Mouse (Mus musculus) c-Kit-negative CD71-positive TER-119-positive erythroid progenitor cells, embryonic 14.5 days (primary cell): ENCODE data around the gene 9030612E09Rik.

Source experiments
- DNase-seq: peaks from one replicate; pipeline ENCODE4 v3.0.0-alpha.2; 2013; ENCODE audit warnings: low read depth, low spot score

The 9030612E09Rik gene

DNA sequence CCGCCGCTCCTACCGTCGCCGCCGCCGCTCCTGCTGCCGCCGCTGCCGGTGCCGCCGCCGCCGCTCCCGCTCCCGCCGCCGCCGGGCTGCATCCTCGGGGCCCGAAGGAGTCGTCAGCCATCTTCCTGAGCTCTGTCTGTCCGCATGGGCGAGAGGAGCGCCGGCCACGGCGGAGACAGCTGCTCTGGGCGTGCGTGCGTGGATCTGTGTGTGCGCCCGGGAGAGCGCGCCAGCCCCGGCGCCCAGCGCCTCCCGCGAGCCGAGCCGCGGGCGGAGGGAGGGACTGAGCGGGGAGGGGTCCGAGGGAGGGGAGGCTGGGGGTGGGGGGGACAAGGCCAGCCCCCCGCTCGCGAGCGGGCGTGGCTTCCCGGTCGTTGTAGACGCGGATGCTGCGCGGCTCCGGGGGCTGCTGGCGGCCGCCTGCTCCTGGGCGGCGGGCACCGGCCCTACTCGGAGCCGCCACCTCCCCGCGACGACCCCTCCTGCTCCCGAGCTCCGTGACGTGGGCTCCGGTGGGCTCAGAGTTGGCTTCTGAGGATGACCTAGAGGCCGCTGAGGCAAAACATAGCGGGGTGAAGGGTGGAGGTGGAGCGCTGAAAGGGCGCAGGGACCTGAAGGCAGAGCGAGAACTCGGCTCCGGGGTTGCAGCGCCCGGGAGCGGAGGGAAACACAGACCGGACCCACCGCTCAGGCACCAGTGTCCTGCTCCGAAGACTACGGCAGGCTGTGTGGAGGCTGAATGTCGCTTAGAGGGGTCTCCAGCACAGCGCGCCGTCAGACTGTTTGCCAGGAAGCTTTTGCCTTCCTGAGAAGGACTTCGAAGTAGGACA is at the start of gene 9030612E09Rik, which contains the start of gene Sobp:
9030612E09Rik (plus strand) TSS at position 379 of the 830 bp plus-strand sequence.
Sobp (minus strand) TSS at position 205 of the 830 bp plus-strand sequence.
- DNase-seq = no peak

DNA sequence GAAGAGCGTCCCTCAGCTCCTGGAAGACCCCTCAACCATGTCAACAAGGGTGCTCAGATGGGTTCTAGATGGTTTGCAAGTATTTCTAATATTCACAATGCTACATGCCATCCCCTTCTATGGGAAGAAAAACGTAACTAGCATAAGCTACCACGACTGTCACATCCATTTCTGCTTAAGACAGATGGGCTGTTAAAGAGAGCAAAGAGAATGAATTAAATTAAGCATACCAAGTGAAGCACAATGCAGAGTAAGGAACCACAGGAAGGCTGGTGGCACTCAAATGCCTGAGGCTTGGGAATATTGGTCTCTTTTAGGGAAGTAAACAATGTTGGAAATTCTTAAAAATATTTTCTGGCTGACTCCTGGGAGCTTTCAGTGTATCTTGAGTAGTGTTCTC is 45.8 kb upstream of the 9030612E09Rik start:
- no peak for DNase-seq

DNA sequence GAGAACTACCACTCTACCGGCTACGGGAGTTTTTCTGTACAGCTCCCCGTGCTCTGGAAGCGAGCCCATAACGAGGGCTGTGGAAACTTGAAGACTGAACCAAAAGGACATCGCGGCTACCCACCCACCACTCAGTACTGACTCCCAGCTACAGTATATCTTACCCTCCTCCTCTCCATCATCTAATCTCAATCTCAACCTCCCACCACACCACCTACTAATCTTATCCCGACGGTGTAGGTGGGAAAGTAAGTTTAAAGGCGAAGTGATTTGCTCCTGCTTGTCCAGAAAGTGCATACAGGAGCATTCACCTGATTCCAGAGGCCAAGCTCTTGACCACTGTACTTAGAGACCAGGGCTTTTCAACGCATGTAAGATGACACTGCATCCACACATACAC is 40.5 kb upstream of the 9030612E09Rik start:
- no peak for DNase-seq

DNA sequence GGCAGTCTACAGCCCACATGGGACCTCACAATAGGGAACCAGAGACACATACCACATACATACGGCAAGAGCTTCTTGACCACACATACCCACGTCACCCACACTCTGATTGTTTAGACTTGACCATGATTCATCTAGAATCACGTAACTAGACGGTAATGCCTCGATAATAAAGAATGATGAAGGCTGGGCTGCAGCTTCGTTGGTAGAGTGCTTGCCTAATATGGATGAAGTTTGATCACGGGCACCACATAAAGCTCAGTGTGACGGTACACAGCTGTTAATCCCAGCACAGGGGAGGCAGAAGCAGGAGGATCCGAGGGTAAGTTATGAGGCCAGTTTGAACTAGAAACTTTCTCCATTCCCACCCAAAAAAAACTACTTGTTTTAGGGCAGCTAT is 31.3 kb upstream of the 9030612E09Rik start:
- no peak for DNase-seq

DNA sequence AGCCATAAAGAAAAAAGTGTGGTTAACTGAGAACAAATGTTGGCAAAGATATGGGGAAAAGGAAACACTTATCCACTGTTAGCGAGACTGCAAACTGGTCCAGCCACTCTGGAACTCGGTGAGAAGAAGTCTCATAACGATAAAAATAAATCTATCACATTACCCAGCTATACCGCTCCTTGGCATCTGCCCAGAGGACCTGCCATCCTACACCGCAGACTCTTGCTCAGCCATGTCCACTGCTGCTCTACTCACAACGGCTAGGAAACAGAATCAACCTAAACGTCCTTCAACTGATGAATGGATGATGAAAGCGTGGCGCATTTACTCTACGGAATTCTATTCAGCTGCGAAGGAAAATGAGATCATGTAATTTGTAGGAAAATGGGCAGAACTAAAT is 26.0 kb upstream of the 9030612E09Rik start:
- no peak for DNase-seq

DNA sequence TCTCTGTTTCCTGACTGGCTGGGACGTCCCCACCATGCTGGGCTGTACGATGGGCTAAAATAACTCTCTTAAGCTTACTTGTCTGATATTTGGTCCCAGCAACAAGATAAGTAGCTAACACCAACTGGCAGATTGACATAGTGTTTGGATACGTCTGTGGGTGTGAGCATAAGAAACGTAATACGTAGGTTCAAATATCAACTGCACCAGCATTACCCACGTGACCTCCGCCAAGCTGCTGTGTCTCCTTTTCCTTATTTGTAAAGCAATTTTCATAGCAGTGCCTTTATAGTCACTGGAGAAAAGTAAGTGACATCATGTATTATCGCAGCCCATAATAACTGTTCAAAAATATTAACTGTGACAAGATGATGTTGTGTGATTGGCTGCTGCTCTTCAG is 21.9 kb upstream of the 9030612E09Rik start:
- no peak for DNase-seq

DNA sequence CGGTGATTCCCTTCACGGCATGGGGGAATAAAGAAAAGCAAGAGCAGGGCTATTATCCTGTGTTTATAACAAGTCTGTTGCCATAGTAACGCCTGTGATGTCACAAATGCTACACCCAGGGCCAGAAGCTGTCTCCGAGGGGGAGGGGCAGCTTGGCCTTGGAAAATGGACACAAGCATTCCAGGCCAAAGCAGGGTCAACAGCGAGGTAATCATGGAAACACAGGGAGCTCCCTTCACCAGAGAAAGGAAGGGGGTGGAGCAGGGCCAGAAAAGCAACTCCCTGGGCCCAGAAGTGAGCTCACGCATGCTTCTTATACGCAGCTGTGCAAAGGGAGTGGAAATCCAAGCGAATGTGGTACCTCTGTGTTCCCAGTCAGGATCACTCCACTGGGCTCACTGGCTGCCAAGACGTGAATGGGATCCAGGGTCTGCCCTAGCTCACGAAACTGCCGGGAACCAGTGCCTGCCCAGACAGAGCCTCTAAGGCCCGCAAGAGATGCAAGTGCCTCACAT is 19.4 kb upstream of the 9030612E09Rik start:
- no peak for DNase-seq

DNA sequence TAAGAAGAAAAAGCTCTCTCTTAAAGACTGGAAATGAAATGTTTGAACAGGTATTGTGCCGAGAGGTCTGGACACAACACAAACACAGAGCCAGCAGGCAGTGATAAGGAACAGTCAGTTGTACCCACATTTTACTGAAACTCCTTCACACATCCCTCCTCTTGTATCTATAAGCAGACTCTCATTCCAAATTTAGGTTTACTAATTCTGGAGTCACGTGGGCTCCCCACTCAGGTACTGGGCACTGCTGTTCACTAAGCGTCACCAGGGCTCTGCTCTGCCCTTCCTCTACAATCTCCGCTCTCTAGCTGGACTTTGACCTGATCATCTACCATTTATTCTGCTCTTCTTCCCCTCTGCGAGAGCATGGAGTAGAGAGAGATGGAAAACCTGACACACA is 15.6 kb upstream of the 9030612E09Rik start:
- no peak for DNase-seq

DNA sequence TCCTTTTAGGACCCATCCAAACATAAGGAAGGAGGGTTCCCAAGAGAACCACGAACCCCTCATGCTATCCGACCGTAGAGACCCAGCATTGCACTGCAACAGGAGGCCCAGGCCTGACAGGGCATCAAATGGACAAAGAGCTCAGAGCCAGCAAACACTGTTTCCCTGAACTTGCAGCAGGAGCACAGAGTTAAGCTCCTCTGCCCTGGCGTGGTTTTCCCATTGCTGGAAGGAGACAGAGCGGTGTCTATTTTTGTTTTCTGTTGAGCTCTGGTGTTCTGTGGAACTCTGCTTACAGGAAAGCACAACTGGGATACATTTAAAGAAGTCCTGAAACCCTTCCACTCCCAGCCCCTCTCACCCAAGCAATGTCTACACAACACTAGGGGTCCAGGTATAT is 15.2 kb upstream of the 9030612E09Rik start:
- no peak for DNase-seq

DNA sequence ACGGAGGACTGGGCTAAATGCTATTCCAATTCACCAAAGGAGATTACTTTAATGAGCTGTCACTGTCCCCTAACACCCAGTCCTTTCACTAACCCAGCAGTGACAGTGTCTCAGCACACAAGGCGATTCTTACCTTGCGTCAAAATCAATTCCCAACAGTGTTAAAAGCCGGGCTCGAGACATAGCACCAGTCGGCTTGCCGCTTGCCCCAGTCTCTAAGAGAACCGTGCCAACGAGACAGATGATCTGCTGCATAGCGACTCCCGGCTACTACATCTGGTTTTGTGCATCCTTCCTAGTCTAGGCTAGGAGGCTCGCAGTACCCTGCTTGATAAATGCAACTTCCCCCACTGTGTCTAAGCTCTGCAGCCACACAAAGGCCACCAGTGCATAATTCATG is 12.2 kb upstream of the 9030612E09Rik start:
- DNase-seq = no peak

DNA sequence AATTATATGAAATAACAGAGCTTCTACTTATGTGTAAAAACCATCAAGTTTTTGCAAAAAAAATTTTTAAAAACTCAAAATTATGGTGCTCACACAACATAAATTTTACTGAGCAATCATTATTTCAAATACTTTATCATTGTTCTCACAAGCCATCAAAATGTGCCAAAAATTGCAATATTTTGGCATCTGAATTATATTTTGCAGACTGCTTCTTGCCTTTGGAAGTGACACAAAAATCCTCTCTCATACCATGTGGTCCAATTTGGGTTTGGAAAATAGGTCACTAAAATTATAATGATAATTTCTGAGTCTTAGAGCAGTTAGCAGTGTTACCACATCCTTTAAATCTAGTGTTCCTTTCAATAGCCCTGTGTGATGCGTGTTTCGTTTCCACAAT is 10.1 kb upstream of the 9030612E09Rik start:
- DNase-seq = no peak

DNA sequence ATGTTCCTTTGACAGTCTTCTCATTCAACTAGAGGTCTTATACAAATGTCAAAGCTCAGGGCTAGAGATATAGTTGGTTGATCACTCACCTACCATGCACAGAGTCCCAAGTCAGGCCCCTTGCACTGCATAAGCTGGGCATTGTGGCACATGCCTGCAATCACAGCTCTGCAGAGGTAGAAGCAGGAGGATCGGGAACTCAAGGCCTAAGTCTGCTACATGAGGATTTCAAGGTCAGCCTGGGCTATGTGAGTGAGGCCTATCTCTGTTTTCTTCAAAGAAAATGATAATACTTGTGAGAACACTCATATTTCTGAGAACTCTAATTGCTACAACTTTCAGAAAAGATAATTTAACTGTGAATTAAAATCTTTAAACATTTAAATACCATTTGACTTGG is 8.4 kb upstream of the 9030612E09Rik start:
- DNase-seq = no peak

DNA sequence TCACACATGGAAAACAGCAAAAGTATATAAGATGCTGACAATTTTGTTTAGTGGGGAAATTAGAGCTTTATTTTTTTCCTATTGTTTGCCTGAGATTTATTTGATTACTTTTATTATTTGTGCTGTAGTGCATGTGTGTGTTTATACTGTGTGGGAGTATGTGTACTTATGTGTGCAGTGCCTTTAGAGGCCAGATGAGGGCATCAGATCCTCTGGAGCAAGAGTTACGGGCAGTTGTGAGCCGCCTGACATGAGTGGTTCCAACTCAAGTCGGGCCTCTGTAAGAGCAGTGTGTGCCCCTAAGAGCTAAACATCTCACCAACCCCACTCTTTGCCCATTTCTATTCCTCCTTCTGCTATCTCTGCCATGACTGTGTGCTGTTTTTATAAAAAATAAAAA is 7.7 kb upstream of the 9030612E09Rik start:
- DNase-seq = no peak

DNA sequence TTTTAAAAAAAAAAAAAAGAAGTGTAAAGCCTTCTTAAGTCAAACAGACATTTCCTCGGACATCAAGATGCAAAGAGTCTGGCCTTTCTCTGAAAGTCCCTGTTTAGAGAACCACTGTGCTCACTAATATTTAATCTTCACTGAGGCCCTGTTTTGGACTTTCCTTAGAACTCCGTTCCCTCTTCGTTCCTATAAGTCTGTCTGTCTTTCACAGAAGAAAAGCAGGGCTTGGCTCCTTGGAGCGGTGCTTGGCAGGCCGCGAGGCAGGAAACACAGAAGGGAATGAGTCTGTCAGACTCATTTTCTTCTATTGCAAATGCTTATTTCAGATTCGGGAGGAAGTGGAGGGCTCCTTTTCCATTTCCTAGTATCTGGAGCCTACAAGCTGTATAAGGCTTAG is 5.7 kb upstream of the 9030612E09Rik start:
- DNase-seq = no peak

DNA sequence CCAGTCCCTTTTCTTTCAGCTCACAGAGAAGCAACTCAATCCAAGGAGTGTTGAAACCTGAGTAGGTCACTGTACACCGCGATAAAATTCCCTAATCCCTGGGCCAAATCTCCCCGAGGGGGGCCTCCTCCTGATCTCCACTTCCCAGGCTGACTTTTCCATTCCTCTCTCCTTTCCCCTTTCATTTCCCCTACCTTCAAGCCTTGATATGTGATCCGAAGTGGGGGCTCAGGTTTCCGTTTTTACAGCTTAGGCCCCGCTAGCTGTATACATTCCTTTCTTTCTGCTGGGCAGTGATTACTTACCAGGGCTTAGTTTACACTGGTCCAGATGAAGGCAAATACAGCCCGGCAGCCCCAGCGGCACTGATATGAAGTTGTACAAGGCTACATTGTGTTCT is 3.4 kb upstream of the 9030612E09Rik start:
- no peak for DNase-seq

DNA sequence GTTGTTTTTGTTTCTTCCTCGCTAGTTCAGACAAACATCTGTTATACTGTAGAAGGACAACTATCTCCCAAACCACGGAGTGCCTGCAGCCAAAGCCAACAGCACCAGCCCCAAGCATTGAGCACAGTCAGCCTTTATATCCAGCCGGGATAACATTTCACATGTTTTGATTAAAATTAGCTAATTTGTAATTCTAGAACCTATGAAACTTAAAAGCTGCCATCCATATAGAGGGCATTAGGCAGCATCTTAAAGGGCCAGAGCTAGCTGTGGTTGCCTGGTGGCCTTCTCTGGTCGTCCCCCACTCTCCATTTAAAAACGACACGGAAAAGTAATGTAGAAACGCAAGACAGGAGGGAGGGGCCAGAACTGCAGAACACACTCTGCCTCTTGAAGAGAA is 2.4 kb upstream of the 9030612E09Rik start:
- no peak for DNase-seq

DNA sequence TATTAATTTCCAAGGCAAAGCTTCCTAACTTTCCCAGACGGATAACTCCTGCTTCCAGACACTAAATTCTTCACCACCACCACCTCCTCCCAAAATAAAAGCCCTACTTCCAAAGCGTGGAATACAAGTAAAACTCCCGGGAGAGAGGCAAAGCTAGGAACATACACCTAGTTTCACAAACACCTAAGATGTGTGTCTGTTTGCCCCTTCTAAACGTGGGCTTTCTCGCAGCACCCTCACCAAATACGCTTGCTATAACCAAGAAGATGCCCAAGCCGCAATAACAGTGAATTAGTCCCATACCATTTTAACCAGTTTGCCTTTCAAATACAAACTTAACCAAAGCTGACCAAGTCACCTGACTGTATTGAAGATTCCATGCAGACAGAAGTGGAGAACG is 1.9 kb upstream of the 9030612E09Rik start:
- DNase-seq = no peak

DNA sequence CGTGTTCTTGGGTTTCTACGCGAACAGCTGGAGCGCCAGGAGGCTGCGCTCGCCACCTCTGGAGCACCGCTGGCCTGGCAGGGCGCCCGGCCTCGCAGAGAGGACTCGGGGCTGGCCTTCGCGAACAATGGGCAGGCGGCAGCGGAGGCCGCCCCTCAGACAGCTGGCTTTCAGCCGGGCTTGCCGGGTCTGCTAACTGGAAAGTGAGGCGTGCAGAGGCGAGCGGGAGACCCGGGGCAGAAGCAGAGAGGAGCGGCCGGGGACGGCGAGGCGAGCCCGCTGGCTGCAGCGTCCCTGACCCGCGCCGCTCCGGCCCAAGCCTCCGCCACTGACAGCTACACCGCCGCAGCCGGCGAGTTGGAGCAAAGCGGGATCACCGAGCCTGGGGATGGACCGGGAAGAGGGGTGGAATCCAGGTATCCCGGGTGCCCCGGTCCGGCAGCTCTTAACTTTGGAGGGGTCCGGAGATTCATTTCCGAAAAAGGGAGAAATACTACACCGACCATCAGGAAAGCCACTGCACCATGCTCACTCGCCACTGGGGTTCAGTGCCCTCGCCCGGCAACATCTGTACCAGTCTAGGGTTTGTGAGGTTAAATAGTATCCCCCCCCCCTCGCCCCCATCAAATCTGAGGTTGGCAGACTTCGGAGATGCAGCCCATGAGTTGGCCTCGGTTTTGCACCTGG is 1.2 kb upstream of the 9030612E09Rik start:
- DNase-seq = no peak

DNA sequence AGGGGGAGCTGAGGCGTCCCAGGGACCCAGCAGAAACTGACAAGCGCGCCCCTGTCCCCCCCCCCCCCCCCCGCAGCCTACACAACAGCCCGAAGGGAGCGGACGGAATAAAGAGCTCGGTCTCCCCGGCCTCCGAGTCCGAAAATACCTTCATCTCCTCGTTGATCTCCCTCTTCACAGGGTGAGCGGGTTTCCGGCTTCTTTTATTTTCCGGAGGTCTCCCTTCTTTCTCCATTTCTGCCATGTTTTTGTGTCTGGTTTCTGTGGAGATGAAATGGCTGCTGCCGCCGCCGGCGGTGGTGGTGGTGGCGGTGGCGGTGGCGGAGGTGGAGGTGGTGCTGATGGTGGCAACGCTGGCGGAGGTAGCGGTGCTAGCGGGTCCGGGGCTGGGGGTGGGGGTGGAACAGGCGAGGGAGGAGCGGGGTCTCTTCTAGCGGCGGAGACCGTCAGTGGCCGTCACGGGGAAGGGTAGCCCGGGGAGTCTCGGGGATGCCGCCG is 627 bp upstream of the 9030612E09Rik start:
- DNase-seq = no peak

DNA sequence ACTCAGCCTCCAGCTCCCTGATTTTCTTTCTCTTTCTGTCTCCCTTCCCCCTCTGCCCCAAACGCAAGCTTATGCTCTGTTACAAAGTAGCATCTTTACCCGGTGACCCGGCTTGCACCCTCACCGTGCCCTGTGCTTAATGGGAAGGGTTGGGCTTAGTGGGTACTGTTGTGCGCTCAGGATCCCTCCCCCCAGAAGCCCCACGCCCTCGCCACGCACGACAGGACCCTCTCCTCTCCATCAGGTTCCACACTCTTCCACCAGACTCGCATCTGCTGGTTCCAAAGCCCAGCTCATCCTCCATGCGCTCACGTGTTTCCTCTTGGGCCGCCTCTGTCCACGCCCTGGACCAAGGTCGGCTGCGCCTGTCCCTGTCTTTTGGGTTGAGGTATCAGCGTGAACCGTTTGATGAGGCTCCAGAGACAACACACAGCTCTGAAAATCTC is 675 bp downstream of the 9030612E09Rik start:
- DNase-seq = no peak

DNA sequence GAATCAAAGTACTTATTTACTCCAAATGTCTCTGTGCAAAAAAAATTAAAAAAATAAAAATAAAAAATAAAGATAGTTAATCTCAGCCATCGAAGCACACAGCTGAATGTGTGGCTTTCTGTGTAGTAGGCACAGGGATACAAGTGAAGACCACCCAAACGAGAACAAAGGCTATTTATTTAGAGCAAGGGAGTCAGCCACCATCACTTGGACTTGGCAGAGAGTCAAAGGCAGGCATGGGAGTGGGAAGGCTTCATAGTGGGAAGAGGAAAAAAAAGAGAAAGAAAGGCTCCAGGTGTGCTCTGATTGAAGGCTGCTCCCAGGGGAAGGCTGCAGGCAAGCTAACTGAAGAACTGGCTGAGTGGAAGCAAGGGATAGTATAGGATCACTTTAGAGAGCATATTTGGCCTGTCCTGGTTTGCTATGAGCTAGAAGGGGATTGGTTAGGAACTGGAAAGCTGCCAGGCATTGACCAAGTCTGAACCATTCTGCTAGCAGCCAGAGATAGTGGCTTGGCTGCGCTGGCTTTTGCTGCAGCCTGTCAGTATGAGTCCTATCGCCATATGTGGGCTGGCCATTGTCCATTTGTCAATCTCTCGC is 5.9 kb downstream of the 9030612E09Rik start:
- DNase-seq = no peak

DNA sequence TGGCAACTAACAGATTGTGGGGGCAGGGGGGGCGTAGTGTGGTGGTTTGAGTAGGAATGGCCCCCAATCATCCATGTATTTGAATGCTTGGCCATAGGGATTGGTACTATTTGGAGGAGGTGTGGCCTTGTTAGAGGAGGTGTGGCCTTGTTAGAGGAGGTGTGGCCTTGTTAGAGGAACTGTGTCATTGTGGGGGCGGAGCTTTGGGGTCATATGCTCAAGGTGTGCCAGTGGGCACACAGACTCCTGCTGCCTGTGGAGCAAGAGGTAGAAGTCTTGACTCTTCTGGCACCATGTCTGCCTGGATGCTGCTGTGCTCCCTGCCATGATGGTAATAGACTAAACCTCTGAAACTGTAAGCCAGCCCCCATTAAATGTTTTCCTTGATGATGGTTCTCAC is 25.7 kb downstream of the 9030612E09Rik start:
- no peak for DNase-seq
